Mouse (Mus musculus): ENCODE results near the gene Mettl8. TPM values are rescaled to one million over a fixed set of nuclear protein-coding genes. Genes with fewer than 3 reads are reported as not detected.

The Mettl8 gene
- polyA plus RNA-seq, 1 experiment from 2014 or later = 13.3 TPM

GRCm38 (mm10) chr2:70960090-70960489 lies 95.3 kb downstream of the Mettl8 start:
- no peak overlapping the region for H3K4me3 ChIP-seq (ENCODE audit: low read depth, low read length)
- H3K27ac ChIP-seq (ENCODE audit: low read depth, low read length) = peak overlapping the region; percentile 48; the same call in 1 of the 2 replicates
- H3K27me3 ChIP-seq (ENCODE audit: control insufficient read depth, insufficient read depth, low read length) = no peaks in the 10 kb centered on the region
- peak; percentile 89 for ATAC-seq (ENCODE audit: low read depth)
- no peaks in the 10 kb centered on the region for H3K36me3 ChIP-seq (ENCODE audit: control insufficient read depth, insufficient read depth, low read length)
- no peak overlapping the region for H3K9ac ChIP-seq (replicated peaks; ENCODE audit: low read depth, low read length)
- WGBS = 39% methylated on average over 6 of the region's 6 CpGs
- no peak overlapping the region for H3K4me2 ChIP-seq (ENCODE audit: low read depth, low read length)
- H3K4me1 ChIP-seq (ENCODE audit: control insufficient read depth, insufficient read depth, low read length) = peaks cover 3% of the 10 kb centered on the region; the same call in 1 of the 2 replicates
- H3K9me3 ChIP-seq (ENCODE audit: control insufficient read depth, low read length) = no peaks in the 10 kb centered on the region

- Histone ChIP-seq H3K4me3 (ENCODE audit: low read depth, low read length) (no peak overlapping the region), H3K4me2 (ENCODE audit: low read depth, low read length) (no peak overlapping the region), H3K9me3 (ENCODE audit: control insufficient read depth, low read length) (no peaks in the 10 kb centered on the region), H3K27ac (ENCODE audit: low read depth, low read length) (0 out of 2 replicates have a peak overlapping the region, but pooled peaks have one; percentile 48), H3K27me3 (ENCODE audit: control insufficient read depth, insufficient read depth, low read length) (no peaks in the 10 kb centered on the region), H3K36me3 (ENCODE audit: control insufficient read depth, insufficient read depth, low read length) (no peaks in the 10 kb centered on the region), H3K9ac (replicated peaks; ENCODE audit: low read depth, low read length) (no peak overlapping the region), H3K4me1 (ENCODE audit: control insufficient read depth, insufficient read depth, low read length) (peaks cover 3% of the 10 kb centered on the region; the same call in 1 of the 2 replicates)
- no peak for ATAC-seq (ENCODE audit: low read depth)
- WGBS = 44% methylated on average over 7 of the region's 7 CpGs
Measured at GRCm38 (mm10) chr2:70959337-70959736, 96.0 kb downstream of the Mettl8 start.

DNA sequence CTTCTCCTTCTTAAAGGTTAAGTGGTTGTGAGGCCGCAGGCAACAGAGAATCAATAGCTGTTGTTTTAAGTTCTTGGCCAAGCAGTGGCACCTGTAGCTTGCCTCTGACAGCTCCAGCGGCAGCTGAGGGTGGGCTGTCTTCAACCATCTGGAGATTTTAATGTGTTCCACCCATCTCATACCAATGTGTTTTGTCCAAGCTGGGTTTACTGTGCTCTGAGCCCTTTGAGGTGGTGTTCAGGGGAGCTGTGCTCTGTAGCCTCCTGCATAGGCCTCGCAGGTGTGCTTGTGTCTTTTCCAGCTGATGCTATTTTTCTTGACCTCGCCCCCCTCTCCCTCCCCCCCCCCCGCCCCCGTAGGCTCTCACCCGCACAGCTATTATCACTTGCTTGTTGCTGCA lies 96.8 kb downstream of the Mettl8 start:
- Histone ChIP-seq H3K4me1 (ENCODE audit: control insufficient read depth, insufficient read depth, low read length) (peaks cover 3% of the 10 kb centered on the region; the same call in 1 of the 2 replicates), H3K36me3 (ENCODE audit: control insufficient read depth, insufficient read depth, low read length) (no peaks in the 10 kb centered on the region), H3K4me2 (ENCODE audit: low read depth, low read length) (no peak overlapping the region), H3K4me3 (ENCODE audit: low read depth, low read length) (no peak overlapping the region), H3K9ac (replicated peaks; ENCODE audit: low read depth, low read length) (no peak overlapping the region), H3K27ac (ENCODE audit: low read depth, low read length) (no peak overlapping the region), H3K9me3 (ENCODE audit: control insufficient read depth, low read length) (no peaks in the 10 kb centered on the region), H3K27me3 (ENCODE audit: control insufficient read depth, insufficient read depth, low read length) (no peaks in the 10 kb centered on the region)
- no peak for ATAC-seq (ENCODE audit: low read depth)
- WGBS = 82% methylated on average over 6 of the region's 7 CpGs

GRCm38 (mm10) chr2:70953616-70954015 lies 101.8 kb downstream of the Mettl8 start:
- H3K4me2 ChIP-seq (ENCODE audit: low read depth, low read length) = no peak overlapping the region
- H3K9me3 ChIP-seq (ENCODE audit: control insufficient read depth, low read length) = no peaks in the 10 kb centered on the region
- no peak overlapping the region for H3K4me3 ChIP-seq (ENCODE audit: low read depth, low read length)
- H3K9ac ChIP-seq (replicated peaks; ENCODE audit: low read depth, low read length) = no peak overlapping the region
- no peak overlapping the region for H3K27ac ChIP-seq (ENCODE audit: low read depth, low read length)
- ATAC-seq (ENCODE audit: low read depth) = no peak
- H3K27me3 ChIP-seq (ENCODE audit: control insufficient read depth, insufficient read depth, low read length) = no peaks in the 10 kb centered on the region
- H3K36me3 ChIP-seq (ENCODE audit: control insufficient read depth, insufficient read depth, low read length) = no peaks in the 10 kb centered on the region
- 68% methylated on average over 2 of the region's 2 CpGs for WGBS
- no peaks in the 10 kb centered on the region for H3K4me1 ChIP-seq (ENCODE audit: control insufficient read depth, insufficient read depth, low read length)

- no peaks in the 10 kb centered on the region for H3K27me3 ChIP-seq (ENCODE audit: control insufficient read depth, insufficient read depth, low read length)
- no peak overlapping the region for H3K4me3 ChIP-seq (ENCODE audit: low read depth, low read length)
- no peak for ATAC-seq (ENCODE audit: low read depth)
- no peaks in the 10 kb centered on the region for H3K36me3 ChIP-seq (ENCODE audit: control insufficient read depth, insufficient read depth, low read length)
- H3K9ac ChIP-seq (replicated peaks; ENCODE audit: low read depth, low read length) = no peak overlapping the region
- H3K27ac ChIP-seq (ENCODE audit: low read depth, low read length) = no peak overlapping the region
- 86% methylated on average over 2 of the region's 2 CpGs for WGBS
- H3K4me2 ChIP-seq (ENCODE audit: low read depth, low read length) = no peak overlapping the region
- no peaks in the 10 kb centered on the region for H3K4me1 ChIP-seq (ENCODE audit: control insufficient read depth, insufficient read depth, low read length)
- no peaks in the 10 kb centered on the region for H3K9me3 ChIP-seq (ENCODE audit: control insufficient read depth, low read length)
Measured at GRCm38 (mm10) chr2:70951944-70952343, 103.4 kb downstream of the Mettl8 start.

- 92% methylated on average over 8 of the region's 8 CpGs for WGBS
- Histone ChIP-seq H3K4me2 (ENCODE audit: low read depth, low read length) (no peak overlapping the region), H3K9ac (replicated peaks; ENCODE audit: low read depth, low read length) (no peak overlapping the region), H3K27me3 (ENCODE audit: control insufficient read depth, insufficient read depth, low read length) (no peaks in the 10 kb centered on the region), H3K36me3 (ENCODE audit: control insufficient read depth, insufficient read depth, low read length) (no peaks in the 10 kb centered on the region), H3K9me3 (ENCODE audit: control insufficient read depth, low read length) (no peaks in the 10 kb centered on the region), H3K4me3 (ENCODE audit: low read depth, low read length) (no peak overlapping the region), H3K4me1 (ENCODE audit: control insufficient read depth, insufficient read depth, low read length) (no peaks in the 10 kb centered on the region), H3K27ac (ENCODE audit: low read depth, low read length) (no peak overlapping the region)
- ATAC-seq (ENCODE audit: low read depth) = no peak
Measured at GRCm38 (mm10) chr2:70944511-70945305, 110.7 kb downstream of the Mettl8 start.

GRCm38 (mm10) chr2:70940826-70941225 lies 114.6 kb downstream of the Mettl8 start:
- no peaks in the 10 kb centered on the region for H3K27me3 ChIP-seq (ENCODE audit: control insufficient read depth, insufficient read depth, low read length)
- no peaks in the 10 kb centered on the region for H3K36me3 ChIP-seq (ENCODE audit: control insufficient read depth, insufficient read depth, low read length)
- 73% methylated on average over 14 of the region's 14 CpGs for WGBS
- H3K9me3 ChIP-seq (ENCODE audit: control insufficient read depth, low read length) = no peaks in the 10 kb centered on the region
- H3K4me2 ChIP-seq (ENCODE audit: low read depth, low read length) = no peak overlapping the region
- H3K4me1 ChIP-seq (ENCODE audit: control insufficient read depth, insufficient read depth, low read length) = no peaks in the 10 kb centered on the region
- no peak overlapping the region for H3K27ac ChIP-seq (ENCODE audit: low read depth, low read length)
- no peak for ATAC-seq (ENCODE audit: low read depth)
- H3K9ac ChIP-seq (replicated peaks; ENCODE audit: low read depth, low read length) = no peak overlapping the region
- no peak overlapping the region for H3K4me3 ChIP-seq (ENCODE audit: low read depth, low read length)

- H3K36me3 ChIP-seq (ENCODE audit: control insufficient read depth, insufficient read depth, low read length) = no peaks in the 10 kb centered on the region
- H3K4me2 ChIP-seq (ENCODE audit: low read depth, low read length) = no peak overlapping the region
- H3K9ac ChIP-seq (replicated peaks; ENCODE audit: low read depth, low read length) = no peak overlapping the region
- 87% methylated on average over 21 of the region's 21 CpGs for WGBS
- no peak overlapping the region for H3K4me3 ChIP-seq (ENCODE audit: low read depth, low read length)
- no peaks in the 10 kb centered on the region for H3K4me1 ChIP-seq (ENCODE audit: control insufficient read depth, insufficient read depth, low read length)
- no peak for ATAC-seq (ENCODE audit: low read depth)
- H3K27ac ChIP-seq (ENCODE audit: low read depth, low read length) = no peak overlapping the region
- no peaks in the 10 kb centered on the region for H3K9me3 ChIP-seq (ENCODE audit: control insufficient read depth, low read length)
- no peaks in the 10 kb centered on the region for H3K27me3 ChIP-seq (ENCODE audit: control insufficient read depth, insufficient read depth, low read length)
Measured at GRCm38 (mm10) chr2:70938844-70939494, 116.4 kb downstream of the Mettl8 start.

DNA sequence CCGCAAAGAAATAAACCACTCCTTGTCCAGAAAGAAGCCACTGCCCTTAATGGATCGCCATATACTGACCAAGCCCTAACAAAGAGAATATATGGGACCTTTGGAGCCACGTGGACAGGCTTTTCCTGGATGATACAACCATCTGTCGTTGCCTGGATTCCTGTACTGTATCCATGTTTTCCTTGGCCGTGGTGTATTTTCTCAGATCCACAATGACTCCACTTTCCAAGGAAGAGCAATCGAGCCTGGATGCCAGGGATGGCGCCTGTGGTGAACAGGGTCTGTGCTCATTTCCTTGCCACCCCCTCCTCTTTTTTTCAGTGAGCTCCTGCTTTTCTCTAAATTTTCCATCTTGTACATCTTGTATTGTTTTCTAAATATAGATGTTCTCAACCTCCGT lies 120.6 kb downstream of the Mettl8 start:
- H3K9ac ChIP-seq (replicated peaks; ENCODE audit: low read depth, low read length) = no peak overlapping the region
- no peaks in the 10 kb centered on the region for H3K9me3 ChIP-seq (ENCODE audit: control insufficient read depth, low read length)
- H3K4me3 ChIP-seq (ENCODE audit: low read depth, low read length) = no peak overlapping the region
- H3K36me3 ChIP-seq (ENCODE audit: control insufficient read depth, insufficient read depth, low read length) = no peaks in the 10 kb centered on the region
- H3K27ac ChIP-seq (ENCODE audit: low read depth, low read length) = no peak overlapping the region
- H3K27me3 ChIP-seq (ENCODE audit: control insufficient read depth, insufficient read depth, low read length) = no peaks in the 10 kb centered on the region
- 76% methylated on average over 8 of the region's 8 CpGs for WGBS
- H3K4me2 ChIP-seq (ENCODE audit: low read depth, low read length) = no peak overlapping the region
- no peaks in the 10 kb centered on the region for H3K4me1 ChIP-seq (ENCODE audit: control insufficient read depth, insufficient read depth, low read length)
- no peak for ATAC-seq (ENCODE audit: low read depth)

Data from neural tube, embryonic 14.5 days (tissue).